28 mouse cellular contexts compared by ENCODE assay signal in genomic region chr1:77377550-77377980, GRCm38 (mm10).
DNase-seq lines count a peak whose midpoint lies in the region; ATAC-seq and TF ChIP-seq lines count a peak whose summit lies in the region.
"Had no signal": no experiment of that assay in that cellular context is flagged by ENCODE, and none has a peak within 500 bp of the region (broad histone marks: within the 10 kb centered on the region; RNA-seq: fewer than 3 reads in every experiment).

No protein-coding gene starts in this region.

- TF ChIP-seq CTCF in hindbrain, postnatal 0 days (IDR thresholded peaks at IDR 0.05; ENCODE audit: low read depth), result no peak

- H3K9ac ChIP-seq in forebrain, embryonic 12.5 days, result no peak overlapping the region
- no peak overlapping the region for H3K9ac ChIP-seq in hindbrain, postnatal 0 days (replicated peaks; ENCODE audit: low read length)
- H3K9ac ChIP-seq in hindbrain, embryonic 12.5 days, result no peak overlapping the region
- H3K9ac ChIP-seq in neural tube, embryonic 14.5 days (replicated peaks; ENCODE audit: low read depth, low read length), result no peak overlapping the region
- no peak overlapping the region for H3K9ac ChIP-seq in neural tube, embryonic 15.5 days (replicated peaks)
- H3K9ac ChIP-seq: embryonic facial prominence, embryonic 13.5 days; intestine, embryonic 15.5 days; limb, embryonic 12.5 days; liver, postnatal 0 days; neural tube, embryonic 12.5 days; stomach, embryonic 15.5 days had no signal

- no peaks in the 10 kb centered on the region for H3K27me3 ChIP-seq in forebrain, embryonic 12.5 days
- no peaks in the 10 kb centered on the region for H3K27me3 ChIP-seq in forebrain, embryonic 10.5 days (ENCODE audit: poor library complexity, severe bottlenecking)
- no peaks in the 10 kb centered on the region for H3K27me3 ChIP-seq in hindbrain, postnatal 0 days (ENCODE audit: insufficient read depth, low read length)
- no peaks in the 10 kb centered on the region for H3K27me3 ChIP-seq in hindbrain, embryonic 12.5 days
- no peaks in the 10 kb centered on the region for H3K27me3 ChIP-seq in neural tube, embryonic 14.5 days (ENCODE audit: control insufficient read depth, insufficient read depth, low read length)
- no peaks in the 10 kb centered on the region for H3K27me3 ChIP-seq in neural tube, embryonic 15.5 days (replicated peaks)
- H3K27me3 ChIP-seq: embryonic facial prominence, embryonic 13.5 days; intestine, embryonic 15.5 days; limb, embryonic 12.5 days; neural tube, embryonic 12.5 days; stomach, embryonic 15.5 days had no signal

- peaks cover 3% of the 10 kb centered on the region for H3K4me1 ChIP-seq in forebrain, embryonic 12.5 days
- H3K4me1 ChIP-seq in forebrain, embryonic 10.5 days, result peaks cover 4% of the 10 kb centered on the region; the same call in 1 of the 2 replicates
- H3K4me1 ChIP-seq in hindbrain, postnatal 0 days (ENCODE audit: insufficient read depth, low read length), result no peaks in the 10 kb centered on the region
- no peaks in the 10 kb centered on the region; the same call in 1 of the 2 replicates for H3K4me1 ChIP-seq in hindbrain, embryonic 12.5 days
- H3K4me1 ChIP-seq in neural tube, embryonic 14.5 days (ENCODE audit: control insufficient read depth, insufficient read depth, low read length), result no peaks in the 10 kb centered on the region
- 0 out of 2 replicates have a peak, but pooled peaks cover 10% of the 10 kb centered on the region for H3K4me1 ChIP-seq in neural tube, embryonic 15.5 days
- H3K4me1 ChIP-seq: embryonic facial prominence, embryonic 13.5 days; heart, embryonic 10.5 days; intestine, embryonic 15.5 days; limb, embryonic 12.5 days; neural tube, embryonic 12.5 days; stomach, embryonic 15.5 days had no signal

- no peak for DNase-seq in forebrain, embryonic 10.5 days (ENCODE audit: extremely low spot score, low spot score)
- DNase-seq in hindbrain, postnatal 0 days (ENCODE audit: low spot score), result peak; percentile 46
- no peak for DNase-seq in spleen, postnatal 14 days (ENCODE audit: low spot score in 2 of 2)
- DNase-seq: adrenal gland, postnatal 14 days; cerebellum, adult 11 months; gastrocnemius, postnatal 10 days; heart, postnatal 4 days; kidney, adult 8-10 months; kidney, postnatal 10 days; liver, postnatal 0 days; right cerebral cortex, adult 18-20 months; right cerebral cortex, postnatal 4 days had no signal

- H3K27ac ChIP-seq in forebrain, embryonic 12.5 days, result peak overlapping the region; percentile 42; the same call in 1 of the 2 replicates
- no peak overlapping the region for H3K27ac ChIP-seq in forebrain, embryonic 10.5 days
- no peak overlapping the region for H3K27ac ChIP-seq in hindbrain, postnatal 0 days
- H3K27ac ChIP-seq in hindbrain, embryonic 12.5 days, result no peak overlapping the region
- H3K27ac ChIP-seq in neural tube, embryonic 14.5 days (ENCODE audit: low read depth, low read length), result no peak overlapping the region
- no peak overlapping the region for H3K27ac ChIP-seq in neural tube, embryonic 15.5 days (replicated peaks)
- H3K27ac ChIP-seq: embryonic facial prominence, embryonic 13.5 days; heart, embryonic 10.5 days; intestine, embryonic 15.5 days; limb, embryonic 12.5 days; macrophage; midbrain, embryonic 10.5 days; neural tube, embryonic 12.5 days; stomach, embryonic 15.5 days had no signal

- no peaks in the 10 kb centered on the region for H3K9me3 ChIP-seq in forebrain, embryonic 12.5 days
- no peaks in the 10 kb centered on the region for H3K9me3 ChIP-seq in forebrain, embryonic 10.5 days
- no peaks in the 10 kb centered on the region for H3K9me3 ChIP-seq in hindbrain, postnatal 0 days (ENCODE audit: low read length)
- no peaks in the 10 kb centered on the region for H3K9me3 ChIP-seq in hindbrain, embryonic 12.5 days (replicated peaks)
- no peaks in the 10 kb centered on the region for H3K9me3 ChIP-seq in neural tube, embryonic 14.5 days (ENCODE audit: control insufficient read depth, low read length)
- H3K9me3 ChIP-seq in neural tube, embryonic 15.5 days (replicated peaks), result no peaks in the 10 kb centered on the region
- H3K9me3 ChIP-seq: embryonic facial prominence, embryonic 13.5 days; heart, embryonic 10.5 days; intestine, embryonic 15.5 days; limb, embryonic 12.5 days; midbrain, embryonic 10.5 days; neural tube, embryonic 12.5 days; stomach, embryonic 15.5 days had no signal

- H3K4me3 ChIP-seq in forebrain, embryonic 12.5 days (replicated peaks), result no peak overlapping the region
- H3K4me3 ChIP-seq in forebrain, embryonic 10.5 days, result no peak overlapping the region
- no peak overlapping the region for H3K4me3 ChIP-seq in hindbrain, postnatal 0 days (ENCODE audit: low read length)
- no peak overlapping the region for H3K4me3 ChIP-seq in hindbrain, embryonic 12.5 days
- H3K4me3 ChIP-seq in neural tube, embryonic 14.5 days (ENCODE audit: low read depth, low read length), result no peak overlapping the region
- no peak overlapping the region for H3K4me3 ChIP-seq in neural tube, embryonic 15.5 days (replicated peaks)
- H3K4me3 ChIP-seq: embryonic facial prominence, embryonic 13.5 days; erythroblast, embryonic 14.5 days; heart, embryonic 10.5 days; intestine, embryonic 15.5 days; limb, embryonic 12.5 days; midbrain, embryonic 10.5 days; neural tube, embryonic 12.5 days; stomach, embryonic 15.5 days had no signal

- peak; percentile 60; the same call in 1 of the 2 replicates for ATAC-seq in forebrain, embryonic 12.5 days (ENCODE audit: low FRiP score)
- peak; percentile 12; the same call in 1 of the 2 replicates for ATAC-seq in hindbrain, postnatal 0 days
- no peak for ATAC-seq in hindbrain, embryonic 12.5 days (ENCODE audit: low FRiP score)
- ATAC-seq in neural tube, embryonic 14.5 days (ENCODE audit: low read depth), result peak; percentile 54; the same call in 1 of the 2 replicates
- ATAC-seq in neural tube, embryonic 15.5 days (ENCODE audit: low FRiP score), result no peak
- ATAC-seq: CD4-positive, CD25-positive, alpha-beta regulatory T cell, adult 4 months; intestine, embryonic 15.5 days; liver, postnatal 0 days; lung, postnatal 0 days had no signal

- H3K36me3 ChIP-seq in forebrain, embryonic 12.5 days (replicated peaks), result peaks cover 65% of the 10 kb centered on the region
- peaks cover 97% of the 10 kb centered on the region for H3K36me3 ChIP-seq in forebrain, embryonic 10.5 days (replicated peaks)
- no peaks in the 10 kb centered on the region for H3K36me3 ChIP-seq in hindbrain, postnatal 0 days (ENCODE audit: insufficient read depth, low read length)
- peaks cover 28% of the 10 kb centered on the region for H3K36me3 ChIP-seq in hindbrain, embryonic 12.5 days
- H3K36me3 ChIP-seq in neural tube, embryonic 14.5 days (ENCODE audit: control insufficient read depth, insufficient read depth, low read length), result peaks cover 3% of the 10 kb centered on the region; the same call in 1 of the 2 replicates
- H3K36me3 ChIP-seq in neural tube, embryonic 15.5 days, result peaks cover 18% of the 10 kb centered on the region
- H3K36me3 ChIP-seq: intestine, embryonic 15.5 days; stomach, embryonic 15.5 days had no signal

- H3K4me2 ChIP-seq in forebrain, embryonic 12.5 days, result no peak overlapping the region
- H3K4me2 ChIP-seq in hindbrain, postnatal 0 days (ENCODE audit: low read depth, low read length), result no peak overlapping the region
- H3K4me2 ChIP-seq in hindbrain, embryonic 12.5 days (replicated peaks), result no peak overlapping the region
- no peak overlapping the region for H3K4me2 ChIP-seq in neural tube, embryonic 14.5 days (ENCODE audit: low read depth, low read length)
- no peak overlapping the region for H3K4me2 ChIP-seq in neural tube, embryonic 15.5 days
- H3K4me2 ChIP-seq: embryonic facial prominence, embryonic 13.5 days; intestine, embryonic 15.5 days; limb, embryonic 12.5 days; liver, embryonic 11.5 days; neural tube, embryonic 12.5 days; stomach, embryonic 15.5 days had no signal

- 69% methylated on average over 8 of the region's 8 CpGs for WGBS in forebrain, embryonic 12.5 days
- 92% methylated on average over 8 of the region's 8 CpGs for WGBS in forebrain, embryonic 10.5 days
- 39% methylated on average over 8 of the region's 8 CpGs for whole genome bisulfite sequencing in hindbrain, postnatal 0 days
- WGBS in hindbrain, embryonic 12.5 days, result 78% methylated on average over 8 of the region's 8 CpGs
- WGBS in neural tube, embryonic 14.5 days, result 65% methylated on average over 8 of the region's 8 CpGs
- WGBS in neural tube, embryonic 15.5 days, result 54% methylated on average over 8 of the region's 8 CpGs

Comparison
In these comparisons a context has a peak if more than half of its experiments do, and no peak if none do; other contexts are left out.
1. ATAC-seq: peak in forebrain, embryonic 12.5 days (single experiment), hindbrain, postnatal 0 days (single experiment) and neural tube, embryonic 14.5 days (single experiment); none in hindbrain, embryonic 12.5 days (single experiment) and neural tube, embryonic 15.5 days (single experiment).